Mouse (Mus musculus): ENCODE measurements around the gene Dop1b. TPM values are rescaled to one million over a fixed set of nuclear protein-coding genes. Genes with fewer than 3 reads are reported as not detected.
"Not testable (repeated sequence)": the region's sequence is repeated elsewhere in the genome, so short reads cannot be mapped to it uniquely, and the experiment has no call there.

Dop1b gene
- total and polyA plus RNA-seq, 3 experiments, result 0.90 to 4.5 (median 3.1) TPM

- Histone ChIP-seq H3K79me2 (replicated peaks; ENCODE audit: control insufficient read depth, extremely low read depth, insufficient read depth, poor library complexity, severe bottlenecking) (no peaks in the 10 kb centered on the region), H3K27me3 (replicated peaks) (no peaks in the 10 kb centered on the region), H3K4me2 (ENCODE audit: insufficient read depth, low read depth, poor library complexity, severe bottlenecking) (no peak overlapping the region), H3K4me3 (replicated peaks in 1 of 3; ENCODE audit: low read depth in 2 of 3, low read length in 2 of 3, poor library complexity in 1 of 3) (no peak overlapping the region), H3K27ac (ENCODE audit: insufficient read depth, low read depth) (no peak overlapping the region), H3K9ac (ENCODE audit: insufficient read depth, low read depth) (no peak overlapping the region), H3K4me1 (ENCODE audit: control insufficient read depth in 1 of 2, insufficient read depth in 2 of 2) (peaks cover 14 to 46% of the 10 kb centered on the region in 2 experiments), H3K9me3 (replicated peaks; ENCODE audit: low read length) (no peaks in the 10 kb centered on the region), H3K36me3 (replicated peaks in 1 of 2; ENCODE audit: control insufficient read depth in 1 of 2, insufficient read depth in 1 of 2, low read length in 1 of 2) (no peaks in the 10 kb centered on the region)
- TF ChIP-seq TBP (conservative IDR thresholded peaks at IDR 0.05; ENCODE audit: low read depth, low read length) (no peak), ZNF384 (IDR thresholded peaks at IDR 0.05; ENCODE audit: low read depth, low read length) (no peak), HCFC1 (IDR thresholded peaks at IDR 0.05; ENCODE audit: low read depth, low read length) (no peak), ZC3H11A (IDR thresholded peaks at IDR 0.05; ENCODE audit: low read depth, low read length) (no peak), E2F4 (IDR thresholded peaks at IDR 0.05; ENCODE audit: insufficient replicate concordance, low read depth, low read length) (no peak), SMC3 (IDR thresholded peaks at IDR 0.05; ENCODE audit: low read depth, low read length) (no peak), MEF2A (IDR thresholded peaks at IDR 0.05; ENCODE audit: borderline replicate concordance, low read depth, low read length) (no peak), MAX (IDR thresholded peaks at IDR 0.05; ENCODE audit: low read length) (no peak), BHLHE40 (IDR thresholded peaks at IDR 0.05; ENCODE audit: low read depth, low read length) (0 out of 2 replicates have a peak, but pooled peaks have one; percentile 16)
- DNase-seq (ENCODE audit: extremely low read depth), result no peak
- dilution Hi-C loops (cut with MboI; ENCODE audit: extremely low pct_ligation_motif_present, extremely low pct_unique_long_range_greater_than_20kb, low sequenced_read_pairs) (no loop called here), in situ Hi-C loops (cut with MboI; ENCODE audit: low pct_ligation_motif_present, low pct_unique_long_range_greater_than_20kb, low sequenced_read_pairs) (no loop called here)
These were observed 65.7 kb downstream of the Dop1b start for GRCm38 (mm10) chr16:93777247-93777999.

- H3K4me3 ChIP-seq (replicated peaks in 1 of 3; ENCODE audit: low read depth in 2 of 3, low read length in 2 of 3, poor library complexity in 1 of 3); dilution Hi-C loops (cut with MboI; ENCODE audit: extremely low pct_ligation_motif_present, extremely low pct_unique_long_range_greater_than_20kb, low sequenced_read_pairs); H3K4me2 ChIP-seq (ENCODE audit: insufficient read depth, low read depth, poor library complexity, severe bottlenecking); H3K9ac ChIP-seq (ENCODE audit: insufficient read depth, low read depth); H3K79me2 ChIP-seq (replicated peaks; ENCODE audit: control insufficient read depth, extremely low read depth, insufficient read depth, poor library complexity, severe bottlenecking); H3K36me3 ChIP-seq (replicated peaks in 1 of 2; ENCODE audit: control insufficient read depth in 1 of 2, insufficient read depth in 1 of 2, low read length in 1 of 2); H3K27me3 ChIP-seq (replicated peaks); H3K9me3 ChIP-seq (replicated peaks; ENCODE audit: low read length); H3K27ac ChIP-seq (ENCODE audit: insufficient read depth, low read depth); in situ Hi-C loops (cut with MboI; ENCODE audit: low pct_ligation_motif_present, low pct_unique_long_range_greater_than_20kb, low sequenced_read_pairs): not testable (repeated sequence)
- peaks cover 14 to 47% of the 10 kb centered on the region in 2 experiments for H3K4me1 ChIP-seq (ENCODE audit: control insufficient read depth in 1 of 2, insufficient read depth in 2 of 2)
- DNase-seq (ENCODE audit: extremely low read depth), result peak; percentile 80
- peak; percentile 70 for TF ChIP-seq ETS1 (conservative IDR thresholded peaks at IDR 0.05; ENCODE audit: low read depth, low read length)
These were observed 66.7 kb downstream of the Dop1b start for GRCm38 (mm10) chr16:93778393-93778792.

- Histone ChIP-seq H3K4me2 (ENCODE audit: insufficient read depth, low read depth, poor library complexity, severe bottlenecking) (no peak overlapping the region), H3K27ac (ENCODE audit: insufficient read depth, low read depth) (no peak overlapping the region), H3K4me3 (replicated peaks in 1 of 3; ENCODE audit: low read depth in 2 of 3, low read length in 2 of 3, poor library complexity in 1 of 3) (no peak overlapping the region), H3K9ac (ENCODE audit: insufficient read depth, low read depth) (no peak overlapping the region), H3K27me3 (replicated peaks) (no peaks in the 10 kb centered on the region), H3K9me3 (replicated peaks; ENCODE audit: low read length) (peaks cover 8% of the 10 kb centered on the region), H3K4me1 (ENCODE audit: control insufficient read depth in 1 of 2, insufficient read depth in 2 of 2) (peaks cover 14 to 47% of the 10 kb centered on the region in 2 experiments), H3K79me2 (replicated peaks; ENCODE audit: control insufficient read depth, extremely low read depth, insufficient read depth, poor library complexity, severe bottlenecking) (no peaks in the 10 kb centered on the region), H3K36me3 (replicated peaks in 1 of 2; ENCODE audit: control insufficient read depth in 1 of 2, insufficient read depth in 1 of 2, low read length in 1 of 2) (no peaks in the 10 kb centered on the region)
- TF ChIP-seq NRF1 (IDR thresholded peaks at IDR 0.05; ENCODE audit: low read depth, low read length), result no peak
- in situ Hi-C loops (cut with MboI; ENCODE audit: low pct_ligation_motif_present, low pct_unique_long_range_greater_than_20kb, low sequenced_read_pairs), result no loop called here
- dilution Hi-C loops (cut with MboI; ENCODE audit: extremely low pct_ligation_motif_present, extremely low pct_unique_long_range_greater_than_20kb, low sequenced_read_pairs), result no loop called here
- no peak for DNase-seq (ENCODE audit: extremely low read depth)
These were observed 67.8 kb downstream of the Dop1b start for GRCm38 (mm10) chr16:93779554-93779953.
